Mouse (Mus musculus): ENCODE measurements around the gene Kidins220.
A peak's percentile ranks its signal among the peaks of the same experiment; 100 is the strongest.

Kidins220 gene

DNA sequence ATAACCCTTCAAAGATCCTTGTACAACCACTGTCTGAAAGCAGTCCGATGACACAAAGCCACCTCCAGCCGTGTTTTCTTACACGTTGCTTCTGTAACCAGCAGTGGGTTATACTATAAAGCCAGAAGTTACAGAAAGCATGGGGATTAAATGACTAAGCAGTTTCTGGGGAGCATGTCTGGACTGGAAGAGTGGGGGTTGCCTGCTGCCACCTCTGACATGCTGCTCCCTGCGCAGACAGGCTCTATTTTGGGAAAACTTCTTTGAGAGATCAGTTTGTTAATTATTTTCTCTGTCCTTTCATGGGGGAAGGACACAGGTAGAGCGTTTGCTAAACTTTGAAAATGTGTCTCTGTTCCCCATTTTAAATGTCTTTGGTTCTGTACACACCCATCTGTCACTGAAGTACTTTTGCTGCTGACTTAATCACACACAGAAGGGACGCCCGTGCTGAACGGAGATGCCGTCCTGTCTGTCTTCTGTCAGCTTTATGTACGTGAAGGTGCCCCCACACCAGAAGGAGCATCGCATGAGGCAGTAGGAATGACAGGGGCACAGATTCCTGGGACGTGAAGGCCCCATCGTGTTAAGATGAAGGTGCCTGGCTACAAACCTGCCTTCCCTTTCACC, 11.2 kb upstream of the Kidins220 start:
- peak; percentile 77 for DNase-seq

DNA sequence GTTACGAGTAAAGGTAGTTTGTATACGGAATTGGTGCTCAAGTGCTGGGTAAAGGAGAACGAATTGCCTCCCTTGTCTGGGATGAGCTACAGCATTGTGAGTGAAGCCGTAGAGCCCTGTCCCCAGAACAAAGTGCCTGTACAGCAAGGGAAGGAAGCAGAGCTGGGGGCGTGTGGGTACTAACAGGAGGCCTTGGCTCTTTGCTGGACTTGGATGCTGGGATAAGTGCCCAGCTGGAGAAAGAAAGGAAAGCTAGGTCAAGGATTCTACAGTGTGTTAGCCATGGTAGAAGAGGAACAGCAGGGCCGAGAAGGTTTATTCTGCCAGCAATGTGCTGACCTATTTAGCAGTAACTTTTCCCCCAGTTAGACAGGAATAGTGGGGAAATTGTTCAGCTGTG, 9.3 kb upstream of the Kidins220 start:
- no peak for DNase-seq

DNA sequence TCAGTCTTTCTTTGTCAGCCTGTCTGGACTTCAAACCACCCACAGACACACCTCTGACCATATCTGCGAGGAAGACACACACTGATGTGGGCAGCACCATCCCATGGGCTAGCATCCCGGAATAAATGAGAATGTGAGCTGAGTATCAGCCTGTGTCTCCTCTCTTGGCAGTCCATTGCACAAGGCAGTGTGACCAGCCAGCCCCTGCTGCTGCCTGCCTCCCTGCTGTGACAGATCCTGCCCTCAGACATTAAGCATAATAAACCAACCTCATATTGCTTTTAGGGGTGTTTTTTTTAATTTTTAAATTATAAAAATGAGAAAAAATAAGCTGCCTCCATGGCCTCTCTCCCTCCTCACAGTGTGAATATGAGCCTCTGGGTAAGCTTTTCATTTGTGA, 8.7 kb upstream of the Kidins220 start:
- DNase-seq = no peak

DNA sequence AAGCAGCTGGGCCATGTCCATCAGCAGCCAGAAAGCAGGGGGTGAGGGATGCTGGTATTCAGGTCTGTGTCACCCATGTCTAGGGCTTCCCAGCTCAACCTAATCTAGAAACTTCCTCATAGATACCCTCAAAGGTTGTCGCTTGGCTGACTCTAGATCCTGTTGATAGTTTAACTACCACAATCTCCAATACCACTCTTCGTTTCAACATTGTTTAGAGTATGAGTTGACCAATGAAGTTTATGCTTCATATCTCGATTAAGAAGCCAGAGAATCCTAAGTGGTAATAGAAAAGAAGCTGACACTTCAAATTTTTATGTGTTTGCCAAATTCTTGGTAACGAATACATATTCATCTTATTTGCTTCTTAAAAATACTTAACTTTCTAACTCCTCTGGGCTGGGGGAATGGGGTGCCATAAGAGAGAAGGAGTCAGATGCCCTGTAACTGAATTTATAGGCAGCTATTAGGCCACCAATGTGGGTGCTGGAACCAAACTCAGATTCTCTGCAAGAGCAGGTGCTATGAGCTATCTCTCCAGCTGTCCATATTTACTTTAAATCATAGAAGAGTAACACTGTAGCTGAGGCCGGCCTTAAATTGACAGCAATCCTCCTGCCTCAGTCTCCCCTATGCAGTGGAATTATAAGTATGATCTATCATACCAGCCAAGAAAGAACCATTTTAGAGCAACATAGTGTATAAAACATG, 3.1 kb upstream of the Kidins220 start:
- no peak for DNase-seq

DNA sequence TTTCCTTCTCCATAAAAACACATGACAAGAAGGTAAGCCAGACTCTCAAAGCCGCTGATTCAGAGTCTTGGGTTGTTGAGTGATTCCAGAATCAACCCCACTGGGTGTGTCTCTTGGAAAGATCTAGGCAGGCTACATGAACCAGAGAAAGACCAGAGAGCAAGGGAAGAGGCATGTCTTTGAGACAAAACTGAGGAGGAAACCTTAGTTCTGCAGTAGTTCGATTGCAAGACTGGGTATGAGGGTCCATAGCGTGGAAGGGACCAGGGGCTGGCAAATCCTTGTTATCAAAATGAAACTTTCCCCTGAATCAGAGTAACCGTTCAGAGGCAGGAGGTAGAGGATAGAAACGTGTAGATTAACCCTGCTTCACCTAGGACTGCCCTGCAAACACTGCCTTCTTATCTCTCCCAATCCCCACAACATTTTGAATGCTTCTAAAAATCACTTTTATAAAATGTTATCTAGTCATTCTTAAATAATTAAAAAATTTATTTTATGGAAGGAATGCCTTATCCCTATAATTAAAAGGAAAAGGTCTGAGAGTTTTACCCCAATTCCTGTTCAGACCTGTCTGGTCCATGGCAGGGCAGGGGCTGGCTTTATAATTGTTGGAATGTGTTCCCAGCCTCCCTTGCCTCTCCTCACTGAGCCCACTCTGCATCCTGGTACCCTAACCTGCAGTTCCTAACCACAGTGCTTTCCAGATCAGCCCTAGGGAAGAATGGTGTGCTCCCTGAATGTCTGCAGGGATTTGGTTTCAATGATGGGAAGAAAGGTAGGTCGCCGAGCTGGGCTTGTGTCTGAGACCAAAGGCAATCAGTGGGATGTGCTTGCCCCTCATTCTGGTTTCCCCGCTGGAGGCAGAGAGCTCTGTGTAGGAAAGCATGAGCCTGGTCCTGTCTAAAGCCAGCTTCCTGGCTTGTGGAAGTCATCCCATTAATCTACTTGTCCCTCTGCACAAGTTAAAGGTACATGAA, 2.1 kb upstream of the Kidins220 start:
- DNase-seq = no peak

DNA sequence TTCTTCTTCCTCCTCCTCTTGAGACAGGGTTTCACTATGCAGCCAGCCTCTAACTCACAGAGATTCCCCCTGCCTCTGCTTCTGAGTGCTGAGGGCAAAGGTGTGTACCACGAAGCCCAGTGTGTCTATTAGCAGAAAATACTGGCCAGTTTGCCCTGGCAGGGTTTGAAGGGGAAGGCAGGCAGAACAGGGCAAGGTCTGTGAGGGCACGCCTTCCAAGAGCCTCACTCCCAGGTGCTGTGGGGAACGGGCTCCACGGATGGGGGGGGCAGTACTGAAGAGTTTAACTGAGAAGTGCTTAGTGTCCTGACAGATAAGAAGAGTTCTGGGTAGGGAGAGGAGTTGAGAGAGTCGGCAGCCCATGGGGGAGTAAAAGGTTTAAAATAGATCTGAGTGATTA, 1.1 kb upstream of the Kidins220 start:
- peak; percentile 81 for DNase-seq

DNA sequence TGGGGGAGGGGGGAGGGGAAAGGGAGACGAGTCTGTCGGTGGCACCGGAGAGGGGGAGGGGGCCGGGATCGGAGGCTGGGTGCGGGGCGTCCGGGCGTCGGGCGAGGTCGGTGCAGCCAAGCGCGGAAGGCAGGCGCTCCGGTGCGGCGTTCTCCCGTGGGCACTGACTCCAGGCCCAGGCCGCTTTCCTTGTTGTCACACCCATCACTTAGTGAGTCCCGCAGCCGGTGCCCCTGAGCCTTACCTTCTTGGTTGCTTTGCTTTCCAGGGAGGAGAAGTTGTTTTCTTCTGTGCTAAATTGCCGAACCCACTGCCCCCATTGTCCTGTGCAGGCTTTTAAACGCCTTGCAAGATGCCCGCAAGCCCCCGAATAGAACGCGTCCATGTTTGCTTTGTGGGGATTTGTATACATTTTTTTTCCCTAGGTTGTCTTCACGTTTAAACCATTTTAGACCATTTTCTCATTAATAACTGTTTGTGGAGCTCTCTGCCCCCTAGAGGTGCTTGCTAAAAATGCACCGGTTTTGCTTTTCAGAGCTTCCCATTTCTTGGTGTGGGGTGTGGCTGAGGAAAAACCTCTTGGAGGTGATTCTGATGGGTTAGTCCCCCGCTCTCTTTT, 499 bp downstream of the Kidins220 start:
- DNase-seq = peak; percentile 86

DNA sequence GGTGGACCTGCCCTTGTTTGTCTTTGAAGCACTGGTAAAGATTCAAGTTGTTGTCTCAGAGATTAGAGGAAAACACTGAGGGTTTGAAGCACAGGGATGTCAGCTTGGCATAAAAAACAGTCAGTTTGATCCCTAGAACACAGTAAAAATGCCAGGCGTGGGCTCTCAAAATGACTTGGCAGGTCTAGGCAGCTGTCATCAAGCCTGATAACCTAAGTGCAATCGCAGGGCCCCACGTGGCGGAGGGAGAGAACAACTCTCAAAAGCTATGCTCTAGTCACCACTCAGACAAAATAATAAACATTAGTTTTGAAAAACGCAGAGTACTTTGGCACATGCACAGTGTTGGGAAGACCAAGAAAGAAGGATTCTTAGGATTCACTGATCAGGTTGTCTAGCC, 10.5 kb downstream of the Kidins220 start:
- DNase-seq = no peak

DNA sequence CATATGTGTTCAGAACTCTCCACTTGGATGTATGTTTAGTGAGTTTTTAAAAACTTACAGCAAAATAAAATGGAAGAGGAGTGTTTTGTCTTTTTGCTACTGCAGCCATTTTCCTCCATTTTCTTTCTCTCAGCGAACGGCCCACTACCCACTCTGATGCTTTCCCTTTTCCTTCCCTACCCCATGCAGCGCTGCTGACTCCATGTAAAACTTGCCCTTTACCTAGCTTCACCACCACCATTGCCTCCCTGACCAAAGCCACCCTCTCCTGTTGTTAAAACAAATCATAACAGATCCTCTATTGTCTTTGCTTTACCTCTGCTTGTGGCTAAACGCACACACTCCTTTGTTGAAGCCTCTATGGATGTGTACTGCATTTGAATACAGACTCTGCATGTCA, 20.6 kb downstream of the Kidins220 start:
- no peak for DNase-seq

DNA sequence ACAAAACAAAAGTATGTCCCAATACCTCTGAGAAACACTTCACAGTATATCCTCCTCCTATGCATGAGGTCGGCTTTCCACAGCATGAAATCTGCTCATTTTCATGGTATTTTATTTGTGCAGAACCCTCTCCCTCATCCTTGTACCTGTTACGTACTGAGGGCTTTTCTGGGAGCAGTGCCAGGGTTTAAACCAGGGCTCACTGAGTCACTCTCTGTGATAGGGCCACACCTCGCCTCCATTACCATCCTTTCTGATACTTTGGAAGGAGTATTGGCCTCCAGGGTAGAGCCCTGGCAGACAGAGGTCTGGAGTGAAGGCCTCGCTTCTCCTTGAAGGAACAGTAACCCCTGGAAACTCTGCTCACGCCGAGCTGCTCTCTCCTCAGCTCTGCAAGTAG, 30.6 kb downstream of the Kidins220 start:
- no peak for DNase-seq

DNA sequence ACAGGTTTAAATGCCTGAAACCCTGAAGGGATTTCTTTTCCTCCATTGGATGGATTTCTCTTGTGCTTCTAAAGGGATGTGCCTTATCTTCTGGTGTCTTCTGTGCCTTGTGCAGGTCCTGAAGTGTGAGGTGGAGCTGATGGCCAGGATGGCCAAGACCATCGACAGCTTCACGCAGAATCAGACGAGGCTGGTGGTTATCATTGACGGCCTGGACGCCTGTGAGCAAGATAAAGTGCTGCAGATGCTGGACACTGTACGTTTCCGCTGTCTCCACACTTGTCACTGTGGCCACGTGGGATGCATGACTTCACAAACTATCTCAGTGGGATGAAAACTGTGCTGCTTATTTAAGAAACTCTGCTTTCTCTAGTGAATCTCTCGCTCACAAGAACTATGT, 35.2 kb downstream of the Kidins220 start:
- DNase-seq = no peak

DNA sequence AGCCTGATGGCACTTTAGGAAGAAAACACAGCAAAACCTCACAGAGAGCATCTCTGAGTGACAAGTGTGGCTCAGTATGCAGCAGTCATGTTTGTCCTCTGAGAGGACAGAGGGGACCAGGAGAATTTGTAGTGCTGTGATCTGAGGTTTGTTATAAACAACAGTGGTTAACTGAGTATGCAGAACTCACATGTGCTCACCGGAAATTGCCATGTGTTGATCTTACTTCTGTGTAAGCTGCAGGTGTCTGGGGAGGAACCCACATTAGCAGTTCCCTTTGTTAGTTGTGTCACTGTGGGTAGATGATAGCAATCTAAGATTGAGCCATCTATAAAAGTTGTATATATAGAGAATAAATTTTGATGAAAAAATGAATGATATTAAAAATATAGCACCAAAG, 35.7 kb downstream of the Kidins220 start:
- no peak for DNase-seq

DNA sequence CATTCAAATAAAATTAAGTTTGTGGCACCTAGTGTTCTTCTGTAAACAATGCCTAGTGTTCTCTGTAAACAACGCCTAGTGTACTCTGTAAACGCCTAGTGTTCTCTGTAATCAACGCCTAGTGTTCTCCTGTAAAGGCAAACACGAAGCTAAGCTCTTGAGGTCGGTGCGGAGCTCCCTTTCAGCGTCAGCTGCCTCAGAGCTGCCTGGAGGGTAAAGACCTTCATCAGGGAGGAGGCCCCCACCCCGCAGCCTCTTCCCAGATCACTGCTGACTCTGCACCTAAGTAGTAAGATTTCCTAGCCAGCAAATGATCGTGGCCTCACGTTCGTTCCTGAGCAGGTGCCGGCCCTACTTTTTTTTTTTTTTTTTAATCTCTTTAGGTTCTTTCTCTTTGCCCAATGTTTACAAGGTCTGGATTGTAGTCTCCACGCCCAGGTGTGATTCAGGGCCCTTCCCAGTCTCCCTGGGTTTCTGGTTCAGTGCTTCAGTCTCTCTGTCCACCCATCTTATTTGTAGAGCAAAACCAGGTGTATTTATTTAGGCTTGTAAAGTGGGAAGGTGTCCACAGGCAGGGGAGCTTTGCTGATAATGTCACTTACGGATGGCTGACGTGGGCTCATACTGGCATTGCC, 37.1 kb downstream of the Kidins220 start:
- DNase-seq = no peak

DNA sequence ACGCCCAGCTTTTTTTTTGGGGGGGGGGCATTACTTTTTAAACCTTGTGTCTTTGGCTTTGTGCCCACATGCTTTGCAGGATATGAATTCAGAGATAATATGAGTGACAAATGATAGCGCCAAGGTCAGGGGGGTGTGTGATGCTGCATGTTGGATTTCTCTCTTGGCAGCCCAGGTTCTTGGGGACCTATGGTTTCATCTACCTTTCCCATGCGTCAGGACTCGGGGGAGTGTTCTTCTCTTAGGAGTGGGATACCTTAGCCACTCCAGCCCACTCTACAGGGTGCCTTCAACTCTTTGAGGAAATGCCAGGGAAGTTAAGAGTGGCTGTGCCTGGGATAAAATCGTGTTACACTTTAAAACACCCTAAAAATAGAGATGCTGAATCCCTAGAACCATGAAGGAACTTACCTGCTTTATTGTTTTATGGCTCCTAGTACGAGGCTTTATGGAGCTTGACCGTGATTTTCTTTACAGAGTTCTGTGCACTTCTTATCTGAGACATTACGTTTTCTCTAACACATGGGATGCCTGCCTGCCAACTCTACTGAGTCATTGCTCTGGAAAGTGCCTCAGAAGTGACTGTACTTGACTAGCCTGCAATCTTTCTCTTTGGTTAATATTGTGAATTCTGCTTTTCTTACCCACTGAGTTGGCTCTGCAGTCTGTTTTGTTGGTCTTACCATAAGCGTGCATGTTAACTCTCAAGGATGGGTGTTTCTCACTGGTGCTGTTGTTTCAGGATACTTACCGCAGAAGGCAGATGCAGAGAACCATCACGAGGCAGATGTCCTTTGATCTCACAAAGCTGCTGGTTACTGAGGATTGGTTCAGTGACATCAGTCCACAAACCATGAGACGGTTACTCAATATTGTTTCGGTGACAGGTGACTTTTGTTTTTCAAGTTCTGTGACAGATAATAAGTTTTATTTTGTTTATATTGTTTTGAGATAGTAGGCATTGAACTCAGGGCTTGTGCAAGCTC, 38.1 kb downstream of the Kidins220 start:
- no peak for DNase-seq

DNA sequence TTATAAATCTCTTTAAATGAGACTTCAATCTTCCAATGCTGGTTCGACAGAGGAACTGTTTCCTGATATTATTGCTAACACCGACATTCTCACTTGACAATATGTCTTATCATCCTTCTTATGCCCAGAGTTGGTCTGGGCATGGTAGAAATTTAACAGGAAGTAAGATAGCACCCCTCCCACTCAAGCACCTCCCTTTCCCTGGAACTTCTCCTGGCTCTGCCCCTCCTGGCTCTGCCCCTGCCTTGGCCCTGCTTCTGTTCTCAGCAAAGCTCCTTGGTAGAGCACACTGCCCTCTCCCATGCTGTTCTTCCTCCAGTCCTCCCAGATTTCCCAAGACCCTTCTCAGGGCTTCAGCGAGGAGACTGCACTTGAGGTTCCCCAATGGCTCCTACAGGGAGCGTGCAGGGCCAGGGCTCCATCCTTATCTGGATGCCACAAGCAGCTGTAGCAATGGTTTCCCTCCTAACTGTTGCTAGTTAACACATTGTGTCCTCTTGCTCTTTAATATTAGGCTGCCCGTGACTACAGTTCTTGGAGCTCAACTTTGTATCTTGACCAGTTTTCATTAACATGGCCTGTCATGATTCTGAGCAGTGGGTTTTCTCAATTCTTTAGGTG, 39.7 kb downstream of the Kidins220 start:
- no peak for DNase-seq

DNA sequence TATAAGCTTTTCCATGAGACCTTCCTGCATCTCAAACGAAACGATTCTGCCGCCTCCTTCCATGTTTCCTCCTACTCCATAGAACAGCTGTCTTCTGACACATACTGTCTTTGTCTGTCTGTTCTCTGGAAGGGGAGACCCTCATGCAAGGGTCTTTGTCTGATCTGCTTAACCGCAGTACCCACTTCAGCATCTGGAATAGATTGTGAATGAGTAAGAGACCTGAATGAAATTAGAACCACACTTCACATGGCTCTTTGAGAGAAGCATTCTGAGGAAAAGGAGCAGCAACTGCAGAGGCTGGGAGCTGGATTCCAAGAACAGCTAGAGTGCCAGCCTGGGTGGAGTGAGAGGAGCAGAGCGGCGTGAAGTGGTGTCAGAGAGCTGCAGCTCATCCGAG, 40.2 kb downstream of the Kidins220 start:
- no peak for DNase-seq

DNA sequence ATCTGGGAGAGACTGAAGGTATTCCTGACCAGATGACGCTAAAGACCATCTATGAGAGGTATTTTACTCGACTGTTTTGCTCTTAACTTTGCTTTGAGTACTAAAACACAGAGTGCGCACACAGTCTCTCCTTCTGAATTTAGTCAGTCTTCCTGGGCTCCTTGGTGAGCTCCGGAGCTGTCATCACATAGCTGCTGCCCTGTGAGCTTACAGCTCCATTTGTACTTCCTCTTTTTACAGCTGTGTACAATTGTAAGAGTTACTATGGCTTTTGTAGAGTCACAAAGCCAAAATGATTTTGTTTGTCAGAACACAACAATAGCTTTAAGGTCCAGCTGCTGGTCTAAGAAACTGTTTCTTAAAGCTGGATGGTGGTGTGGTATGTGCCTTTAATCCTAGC, 42.3 kb downstream of the Kidins220 start:
- DNase-seq = no peak

DNA sequence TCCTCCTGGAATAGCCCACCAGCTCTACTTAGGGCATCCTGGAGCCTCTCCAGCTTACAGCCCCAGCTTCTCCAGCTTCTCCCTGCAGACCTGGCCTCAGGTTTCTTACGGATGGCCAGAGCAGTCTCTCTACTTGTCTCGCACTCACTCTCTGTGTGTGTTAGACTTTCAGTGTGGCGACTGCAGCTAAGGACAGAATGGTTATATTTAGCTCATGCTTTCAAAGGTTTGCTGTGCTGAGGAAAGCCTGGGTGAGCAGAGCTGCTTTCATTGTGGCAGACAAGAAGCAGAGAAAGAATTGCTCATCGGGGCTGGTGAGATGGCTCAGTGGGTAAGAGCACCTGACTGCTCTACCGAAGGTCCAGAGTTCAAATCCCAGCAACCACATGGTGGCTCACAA, 46.3 kb downstream of the Kidins220 start:
- DNase-seq = no peak

DNA sequence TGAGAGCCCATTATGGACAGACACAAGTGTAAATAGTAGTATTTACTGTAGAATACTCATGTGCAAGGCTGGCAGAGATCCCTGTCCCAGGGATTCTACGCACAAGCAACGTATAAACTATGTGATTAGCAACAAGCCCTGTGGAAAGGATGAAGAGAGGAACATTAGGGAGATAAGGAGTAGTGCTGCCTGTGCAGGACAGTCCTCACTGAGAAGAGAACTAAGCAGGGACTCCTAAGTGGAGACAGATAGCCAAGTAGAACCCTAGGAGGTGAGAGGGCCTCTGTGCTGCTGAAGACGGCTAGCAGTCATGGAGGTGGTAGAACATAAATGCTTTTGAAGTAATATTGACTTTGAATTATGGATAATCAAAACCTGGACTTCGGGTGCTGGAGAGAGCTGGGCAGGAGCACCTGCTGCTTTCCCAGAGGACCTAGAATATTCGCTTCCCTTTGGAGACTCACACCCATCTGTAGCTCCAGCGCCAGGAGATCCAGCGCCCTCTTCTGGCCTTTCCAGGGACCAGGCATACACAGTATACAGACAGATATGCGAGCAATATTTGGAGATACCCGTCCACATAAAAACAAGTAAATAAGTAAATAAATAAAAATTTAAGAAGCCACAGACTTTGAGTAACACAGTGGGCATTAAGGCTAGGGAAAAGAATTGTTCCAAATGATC, 50.3 kb downstream of the Kidins220 start:
- peak; percentile 26 for DNase-seq

DNA sequence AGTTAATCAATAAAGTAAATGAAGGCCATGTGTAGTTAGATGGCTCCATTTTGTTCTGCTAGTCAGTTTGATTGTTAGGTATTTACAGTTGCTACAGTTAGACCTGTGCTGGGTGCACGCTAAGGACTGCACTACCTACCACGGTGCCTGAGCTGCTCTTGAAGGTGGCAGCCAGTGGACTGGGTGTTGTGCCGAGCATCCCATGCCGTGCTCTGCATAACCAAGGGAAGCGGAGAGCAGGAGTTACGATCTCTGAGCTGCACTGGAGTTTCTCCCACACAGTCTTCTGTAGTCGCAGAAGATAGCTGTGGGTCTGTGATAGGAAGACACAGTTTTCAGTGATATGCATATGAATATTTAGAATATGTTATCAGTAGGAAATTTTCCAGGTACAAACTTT, 51.6 kb downstream of the Kidins220 start:
- DNase-seq = no peak
